Mouse (Mus musculus) embryonic facial prominence, embryonic 14.5 days (tissue): ENCODE results near the gene Slc28a2. TPM values are rescaled to one million over a fixed set of nuclear protein-coding genes. Genes with fewer than 3 reads are reported as not detected.
"Not testable (repeated sequence)": the region's sequence is repeated elsewhere in the genome, so short reads cannot be mapped to it uniquely, and the experiment has no call there.

ENCODE experiments used
- ATAC-seq: fragments of 200-750 bp; cut with Nextera tagmentation; 2 replicates; pipeline ENCODE4 v1.8.0; 2017; ENCODE audit warnings: low read depth, moderate number of reproducible peaks, moderate TSS enrichment
- DNase-seq: peaks from one replicate; pipeline ENCODE4 v3.0.0-alpha.2; 2015; ENCODE audit warnings: low spot score
- H3K27ac ChIP-seq: fragments of 300-500 bp; sonication (generic); replicated peaks from 2 replicates; pipeline ENCODE4 v1.5.1; 2014; ENCODE audit warnings: low read depth, mild to moderate bottlenecking, low read length, moderate library complexity
- H3K27me3 ChIP-seq: fragments of 300-500 bp; sonication (generic); replicated peaks from 2 replicates; pipeline ENCODE4 v1.6.1; 2014; ENCODE audit warnings: low read length; ENCODE audit not compliant: control insufficient read depth, insufficient read depth
- H3K36me3 ChIP-seq: fragments of 300-500 bp; sonication (generic); 2 replicates; pipeline ENCODE4 v1.6.1; 2014; ENCODE audit warnings: low read length, mixed read lengths; ENCODE audit not compliant: control insufficient read depth, insufficient read depth
- H3K4me1 ChIP-seq: fragments of 300-500 bp; sonication (generic); 2 replicates; pipeline ENCODE4 v1.6.1; 2014; ENCODE audit warnings: antibody characterized with exemption, low read length; ENCODE audit not compliant: control insufficient read depth, insufficient read depth
- H3K4me2 ChIP-seq: fragments of 300-500 bp; sonication (generic); 2 replicates; pipeline ENCODE4 v1.6.1; 2014; ENCODE audit warnings: low read depth, mild to moderate bottlenecking, low read length, moderate library complexity, mixed read lengths
- H3K4me3 ChIP-seq: fragments of 300-500 bp; sonication (generic); 2 replicates; pipeline ENCODE4 v1.5.1; 2014; ENCODE audit warnings: low read depth, mild to moderate bottlenecking, low read length
- H3K9ac ChIP-seq: fragments of 300-500 bp; sonication (generic); 2 replicates; pipeline ENCODE4 v1.6.1; 2014; ENCODE audit warnings: low read depth, mild to moderate bottlenecking, low read length, moderate library complexity, mixed read lengths
- H3K9me3 ChIP-seq: fragments of 300-500 bp; sonication (generic); 2 replicates; pipeline ENCODE4 v1.6.1; 2016; ENCODE audit warnings: low read length; ENCODE audit not compliant: control insufficient read depth
- WGBS: fragments of 180-500 bp; shearing (Covaris S2); extraction: QIAGEN DNeasy Blood & Tissue Kit; methylation state at CpG from one replicate; pipeline ENCODE4 v1.1.7; 2014; 5-methylcytosine and 5-hydroxymethylcytosine counted together
- polyA plus RNA-seq: library from polyadenylated mRNA; unstranded; fragments of >200 nt; fragmentation: Nextera tagmentation; extraction: Ambion mirVana; gene quantifications from 2 replicates; pipeline ENCODE4 v1.2.1, GENCODE M21; 2014

The Slc28a2 gene
- polyA plus RNA-seq, 1 experiment from 2014 or later, result 1.0 TPM

GRCm38 (mm10) chr2:122484641-122485040 is 58.4 kb downstream of the Slc28a2 start, which contains the start of gene Gm14085:
TSS of gene Gm14085 (plus strand) at chr2:122484941.
- H3K36me3 ChIP-seq, result no peaks in the 10 kb centered on the region
- 85% methylated on average over 1 of the region's 1 CpGs for WGBS
- no peaks in the 10 kb centered on the region for H3K27me3 ChIP-seq
- DNase-seq, result no peak
- H3K4me3 ChIP-seq, result no peak within 1 kb of the TSS
- H3K4me1 ChIP-seq, result no peaks in the 10 kb centered on the region
- no peak within 1 kb of the TSS for H3K9ac ChIP-seq
- no peaks in the 10 kb centered on the region for H3K9me3 ChIP-seq
- no peak within 1 kb of the TSS for H3K4me2 ChIP-seq
- no peak within 1 kb of the TSS for H3K27ac ChIP-seq
- ATAC-seq, result no peak

- not testable (repeated sequence) for H3K36me3 ChIP-seq, ATAC-seq, H3K4me3 ChIP-seq, H3K4me1 ChIP-seq, H3K27me3 ChIP-seq, DNase-seq, H3K9me3 ChIP-seq, H3K4me2 ChIP-seq, H3K27ac ChIP-seq, H3K9ac ChIP-seq
- no CpG with 5 or more reads among the region's 3 CpGs for whole genome bisulfite sequencing
Measured at GRCm38 (mm10) chr2:122485654-122486053, 59.4 kb downstream of the Slc28a2 start.

GRCm38 (mm10) chr2:122486122-122486521 is 59.8 kb downstream of the Slc28a2 start:
- DNase-seq, H3K36me3 ChIP-seq, H3K27me3 ChIP-seq, H3K27ac ChIP-seq, H3K4me2 ChIP-seq, H3K4me1 ChIP-seq, H3K9ac ChIP-seq, ATAC-seq, H3K9me3 ChIP-seq, H3K4me3 ChIP-seq: not testable (repeated sequence)

- Histone ChIP-seq H3K4me2 (no peak overlapping the region), H3K4me3 (no peak overlapping the region), H3K27me3 (no peaks in the 10 kb centered on the region), H3K9me3 (no peaks in the 10 kb centered on the region), H3K27ac (no peak overlapping the region), H3K9ac (no peak overlapping the region), H3K4me1 (no peaks in the 10 kb centered on the region), H3K36me3 (no peaks in the 10 kb centered on the region)
- DNase-seq (no peak), ATAC-seq (no peak)
- 92% methylated on average over 2 of the region's 2 CpGs for whole genome bisulfite sequencing
Measured at GRCm38 (mm10) chr2:122486674-122487073, 60.4 kb downstream of the Slc28a2 start.

Other genes with a start within 250 kb of the Slc28a2 start
- gene Patl2, start 240.3 kb upstream of the Slc28a2 start, polyA plus RNA-seq, result 0.08 TPM in 1 of 2 replicates, not detected in the other
- not detected in 2 replicates for gene Terb2, start 240.2 kb upstream of the Slc28a2 start, polyA plus RNA-seq
- gene Sord, start 191.7 kb upstream of the Slc28a2 start, polyA plus RNA-seq, result 27.1 and 31.9 TPM in 2 replicates
- 0.04 and 0.14 TPM in 2 replicates for gene Duox2, start 128.0 kb upstream of the Slc28a2 start, polyA plus RNA-seq
- gene Duoxa2, start 127.6 kb upstream of the Slc28a2 start, polyA plus RNA-seq, result 0.71 TPM in 1 of 2 replicates, not detected in the other
- gene Duoxa1, start 112.7 kb upstream of the Slc28a2 start, polyA plus RNA-seq, result 3.6 and 4.2 TPM in 2 replicates
- gene Duox1, start 110.8 kb upstream of the Slc28a2 start, polyA plus RNA-seq, result 0.34 and 0.67 TPM in 2 replicates
- gene Shf, start 57.3 kb upstream of the Slc28a2 start, polyA plus RNA-seq, result 5.5 and 6.4 TPM in 2 replicates
- gene Gm14085, start 58.5 kb downstream of the Slc28a2 start, polyA plus RNA-seq, result not detected in 2 replicates
- 97.0 and 127 TPM in 2 replicates for gene Gatm, start 184.8 kb downstream of the Slc28a2 start, polyA plus RNA-seq
- 0.47 TPM in 1 of 2 replicates, not detected in the other for gene AA467197, start 210.5 kb downstream of the Slc28a2 start, polyA plus RNA-seq